In the genomic region with DNA sequence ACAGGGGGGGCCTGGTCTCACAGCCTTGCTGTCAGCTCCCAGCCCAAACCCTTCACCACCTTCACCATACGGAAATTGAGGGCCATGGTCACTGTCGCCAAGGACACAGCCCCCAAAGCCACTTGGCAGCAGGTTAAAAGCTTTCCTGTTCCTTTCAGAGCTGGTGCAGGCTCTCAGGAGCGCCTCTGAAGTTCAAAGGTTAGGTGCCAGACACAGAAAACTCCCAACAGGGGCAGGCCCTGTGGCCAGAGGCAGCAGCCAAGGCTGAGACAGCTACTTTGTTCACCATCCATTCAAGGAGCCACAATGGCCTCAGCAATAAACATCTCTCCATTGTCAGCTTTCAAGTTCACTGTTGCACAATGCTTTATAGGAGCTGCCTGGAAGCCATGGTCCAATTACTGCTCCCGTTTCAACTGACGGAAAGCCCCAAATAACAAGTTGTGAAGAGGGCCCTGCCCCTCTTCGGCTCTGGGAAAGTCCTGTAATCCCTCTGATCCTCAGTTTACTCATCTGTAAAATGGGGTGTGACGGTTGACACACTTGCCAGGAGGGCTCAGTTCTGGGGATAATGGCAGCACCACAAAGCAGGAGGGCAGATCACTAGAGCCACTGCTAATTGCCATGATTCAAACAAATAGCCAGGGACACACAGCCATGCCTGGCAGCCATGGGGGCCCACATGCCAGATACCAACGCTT, we compare ENCODE assay signal across 17 mouse cellular contexts. TPM values are rescaled to one million over a fixed set of nuclear protein-coding genes. Genes with fewer than 3 reads are reported as not detected.
DNase-seq lines count a peak whose midpoint lies in the region; ATAC-seq and TF ChIP-seq lines count a peak whose summit lies in the region.
"Had no signal": no experiment of that assay in that cellular context is flagged by ENCODE, and none has a peak within 500 bp of the region (broad histone marks: within the 10 kb centered on the region; RNA-seq: fewer than 3 reads in every experiment).

No protein-coding gene starts in this region.

- no peak overlapping the region for H3K4me2 ChIP-seq in hindbrain, embryonic 12.5 days (replicated peaks)
- H3K4me2 ChIP-seq in hindbrain, postnatal 0 days (ENCODE audit: low read depth, low read length), result no peak overlapping the region
- H3K4me2 ChIP-seq in neural tube, embryonic 13.5 days, result no peak overlapping the region
- no peak overlapping the region for H3K4me2 ChIP-seq in liver, embryonic 11.5 days
- H3K4me2 ChIP-seq in midbrain, embryonic 13.5 days (replicated peaks), result no peak overlapping the region
- H3K4me2 ChIP-seq: liver, embryonic 15.5 days had no signal

- H3K27me3 ChIP-seq in hindbrain, embryonic 10.5 days (ENCODE audit: insufficient read depth, poor library complexity, severe bottlenecking), result no peaks in the 10 kb centered on the region
- no peaks in the 10 kb centered on the region for H3K27me3 ChIP-seq in hindbrain, embryonic 12.5 days
- H3K27me3 ChIP-seq in hindbrain, postnatal 0 days (ENCODE audit: insufficient read depth, low read length), result no peaks in the 10 kb centered on the region
- H3K27me3 ChIP-seq in neural tube, embryonic 13.5 days, result peaks cover 19% of the 10 kb centered on the region
- no peaks in the 10 kb centered on the region; the same call in 1 of the 2 replicates for H3K27me3 ChIP-seq in liver, embryonic 11.5 days (replicated peaks; ENCODE audit: control insufficient read depth, insufficient read depth, low read length)
- H3K27me3 ChIP-seq in midbrain, embryonic 13.5 days, result no peaks in the 10 kb centered on the region
- H3K27me3 ChIP-seq: liver, embryonic 15.5 days had no signal

- no peak for TF ChIP-seq CTCF in brain, embryonic 14.5 days (IDR thresholded peaks at IDR 0.05; ENCODE audit: borderline replicate concordance, extremely low read depth, insufficient read depth, insufficient read length)
- TF ChIP-seq CTCF in hindbrain, postnatal 0 days (IDR thresholded peaks at IDR 0.05; ENCODE audit: low read depth), result no peak

- H3K36me3 ChIP-seq in hindbrain, embryonic 10.5 days, result peaks cover 90% of the 10 kb centered on the region
- H3K36me3 ChIP-seq in hindbrain, embryonic 12.5 days, result peaks cover 19% of the 10 kb centered on the region
- no peaks in the 10 kb centered on the region for H3K36me3 ChIP-seq in hindbrain, postnatal 0 days (ENCODE audit: insufficient read depth, low read length)
- peaks cover 14% of the 10 kb centered on the region; the same call in 1 of the 2 replicates for H3K36me3 ChIP-seq in neural tube, embryonic 13.5 days
- H3K36me3 ChIP-seq in liver, embryonic 11.5 days (ENCODE audit: control insufficient read depth, insufficient read depth, low read length), result no peaks in the 10 kb centered on the region
- H3K36me3 ChIP-seq in midbrain, embryonic 13.5 days, result peaks cover 22% of the 10 kb centered on the region
- H3K36me3 ChIP-seq: liver, embryonic 15.5 days had no signal

- H3K9ac ChIP-seq in hindbrain, embryonic 12.5 days, result no peak overlapping the region
- no peak overlapping the region for H3K9ac ChIP-seq in hindbrain, postnatal 0 days (replicated peaks; ENCODE audit: low read length)
- H3K9ac ChIP-seq in neural tube, embryonic 13.5 days, result no peak overlapping the region
- no peak overlapping the region for H3K9ac ChIP-seq in liver, embryonic 11.5 days (ENCODE audit: low read depth, low read length)
- H3K9ac ChIP-seq in midbrain, embryonic 13.5 days (replicated peaks), result no peak overlapping the region
- H3K9ac ChIP-seq: liver, embryonic 15.5 days had no signal

- peak; percentile 13 for DNase-seq in hindbrain, embryonic 10.5 days (ENCODE audit: low spot score)
- peak; percentile 51 for DNase-seq in brain, embryonic 14.5 days (ENCODE audit: low read depth)
- peak; percentile 59 for DNase-seq in hindbrain, postnatal 0 days (ENCODE audit: low spot score)
- DNase-seq in liver, embryonic 11.5 days (ENCODE audit: low spot score), result no peak
- DNase-seq: cerebellum, postnatal 25 days; gastrocnemius, postnatal 25 days; heart, postnatal 4 days; lung, postnatal 36 days; midbrain, embryonic 14.5 days; right cerebral cortex, postnatal 14 days; thymus, adult 18-20 months had no signal

- no peak for TF ChIP-seq POLR2A in brain, embryonic 14.5 days (IDR thresholded peaks at IDR 0.05; ENCODE audit: borderline replicate concordance, extremely low read depth, insufficient read depth, insufficient read length, poor library complexity, severe bottlenecking)

- WGBS in hindbrain, embryonic 10.5 days, result 61% methylated on average over 8 of the region's 8 CpGs
- 46% methylated on average over 8 of the region's 8 CpGs for WGBS in hindbrain, embryonic 12.5 days
- WGBS in hindbrain, postnatal 0 days, result 46% methylated on average over 8 of the region's 8 CpGs
- WGBS in neural tube, embryonic 13.5 days, result 24% methylated on average over 8 of the region's 8 CpGs
- WGBS in liver, embryonic 11.5 days, result 64% methylated on average over 8 of the region's 8 CpGs
- WGBS in midbrain, embryonic 13.5 days, result 54% methylated on average over 8 of the region's 8 CpGs

- peak overlapping the region; percentile 35; the same call in 1 of the 2 replicates for H3K27ac ChIP-seq in hindbrain, embryonic 10.5 days
- H3K27ac ChIP-seq in hindbrain, embryonic 12.5 days, result no peak overlapping the region
- H3K27ac ChIP-seq in hindbrain, postnatal 0 days, result no peak overlapping the region
- 0 out of 2 replicates have a peak overlapping the region, but pooled peaks have one; percentile 18 for H3K27ac ChIP-seq in neural tube, embryonic 13.5 days (replicated peaks)
- no peak overlapping the region for H3K27ac ChIP-seq in liver, embryonic 11.5 days (ENCODE audit: low read depth, low read length)
- no peak overlapping the region for H3K27ac ChIP-seq in midbrain, embryonic 13.5 days
- H3K27ac ChIP-seq: heart, embryonic 10.5 days; liver, embryonic 15.5 days had no signal

- no peak for ATAC-seq in hindbrain, embryonic 12.5 days (ENCODE audit: low FRiP score)
- peak; percentile 67 for ATAC-seq in hindbrain, postnatal 0 days
- ATAC-seq in neural tube, embryonic 13.5 days (ENCODE audit: low read depth), result peak; percentile 75
- no peak for ATAC-seq in liver, embryonic 11.5 days (replicated peaks; ENCODE audit: low FRiP score)
- ATAC-seq in midbrain, embryonic 13.5 days, result no peak
- ATAC-seq: activated CD4-positive, CD25-positive, alpha-beta regulatory T cell, adult 4 months had no signal

- peaks cover 24% of the 10 kb centered on the region for H3K4me1 ChIP-seq in hindbrain, embryonic 10.5 days (replicated peaks)
- no peaks in the 10 kb centered on the region for H3K4me1 ChIP-seq in hindbrain, embryonic 12.5 days
- 0 out of 2 replicates have a peak, but pooled peaks cover 4% of the 10 kb centered on the region for H3K4me1 ChIP-seq in hindbrain, postnatal 0 days (ENCODE audit: insufficient read depth, low read length)
- H3K4me1 ChIP-seq in neural tube, embryonic 13.5 days (replicated peaks), result peaks cover 28% of the 10 kb centered on the region
- H3K4me1 ChIP-seq in liver, embryonic 11.5 days (replicated peaks; ENCODE audit: control insufficient read depth, insufficient read depth, low read length), result no peaks in the 10 kb centered on the region; the same call in 1 of the 2 replicates
- no peaks in the 10 kb centered on the region for H3K4me1 ChIP-seq in midbrain, embryonic 13.5 days (replicated peaks)
- H3K4me1 ChIP-seq: liver, embryonic 15.5 days had no signal

- peaks cover 7% of the 10 kb centered on the region; the same call in 1 of the 2 replicates for H3K9me3 ChIP-seq in hindbrain, embryonic 10.5 days
- H3K9me3 ChIP-seq in hindbrain, embryonic 12.5 days (replicated peaks), result 0 out of 2 replicates have a peak, but pooled peaks cover 5% of the 10 kb centered on the region
- no peaks in the 10 kb centered on the region for H3K9me3 ChIP-seq in hindbrain, postnatal 0 days (ENCODE audit: low read length)
- H3K9me3 ChIP-seq in neural tube, embryonic 13.5 days, result no peaks in the 10 kb centered on the region
- no peaks in the 10 kb centered on the region for H3K9me3 ChIP-seq in liver, embryonic 11.5 days (ENCODE audit: control insufficient read depth, low read length)
- no peaks in the 10 kb centered on the region for H3K9me3 ChIP-seq in midbrain, embryonic 13.5 days
- H3K9me3 ChIP-seq: heart, embryonic 10.5 days; liver, embryonic 15.5 days had no signal

- H3K4me3 ChIP-seq in hindbrain, embryonic 10.5 days, result no peak overlapping the region
- no peak overlapping the region for H3K4me3 ChIP-seq in hindbrain, embryonic 12.5 days
- no peak overlapping the region for H3K4me3 ChIP-seq in hindbrain, postnatal 0 days (ENCODE audit: low read length)
- H3K4me3 ChIP-seq in neural tube, embryonic 13.5 days, result no peak overlapping the region
- H3K4me3 ChIP-seq in liver, embryonic 11.5 days (ENCODE audit: low read depth, low read length), result no peak overlapping the region
- no peak overlapping the region for H3K4me3 ChIP-seq in midbrain, embryonic 13.5 days (replicated peaks)
- H3K4me3 ChIP-seq: heart, embryonic 10.5 days; liver, embryonic 15.5 days had no signal

RNA-seq across cellular contexts. Expression of a gene that starts 40.2 kb away (rescaled TPM):
- polyA plus RNA-seq in hindbrain, embryonic 10.5 days (2016; fragmentation: Nextera tagmentation; extraction: Ambion mirVana), result 36.7 and 37.6 TPM in 2 replicates
- 42.6 and 47.0 TPM in 2 replicates for polyA plus RNA-seq in hindbrain, embryonic 12.5 days (2016; fragmentation: Nextera tagmentation; extraction: Ambion mirVana)
- polyA plus RNA-seq in brain, embryonic 14.5 days (2012; rRNA removed), result 57.4 and 75.2 TPM in 2 replicates
- total RNA-seq in hindbrain, postnatal 0 days (2014; rRNA removed), result 21.6 and 30.4 TPM in 2 replicates
- polyA plus RNA-seq in hindbrain, postnatal 0 days (2015; fragmentation: Nextera tagmentation; extraction: Ambion mirVana), result 35.1 and 39.5 TPM in 2 replicates
- polyA plus RNA-seq in neural tube, embryonic 13.5 days (2015; fragmentation: Nextera tagmentation; extraction: Ambion mirVana), result 43.3 and 45.8 TPM in 2 replicates
- polyA plus RNA-seq in liver, embryonic 11.5 days (2014; fragmentation: Nextera tagmentation; extraction: Ambion mirVana), result 34.0 and 35.0 TPM in 2 replicates
- 48.8 and 53.9 TPM in 2 replicates for polyA plus RNA-seq in midbrain, embryonic 13.5 days (2015; fragmentation: Nextera tagmentation; extraction: Ambion mirVana)

RNA-seq across cellular contexts. Expression of a gene that starts 59.8 kb away (rescaled TPM):
- 45.6 and 52.8 TPM in 2 replicates for polyA plus RNA-seq in hindbrain, embryonic 10.5 days (2016; fragmentation: Nextera tagmentation; extraction: Ambion mirVana)
- polyA plus RNA-seq in hindbrain, embryonic 12.5 days (2016; fragmentation: Nextera tagmentation; extraction: Ambion mirVana), result 23.4 and 24.8 TPM in 2 replicates
- 11.5 and 20.6 TPM in 2 replicates for polyA plus RNA-seq in brain, embryonic 14.5 days (2012; rRNA removed)
- total RNA-seq in hindbrain, postnatal 0 days (2014; rRNA removed), result 10.4 and 10.5 TPM in 2 replicates
- polyA plus RNA-seq in hindbrain, postnatal 0 days (2015; fragmentation: Nextera tagmentation; extraction: Ambion mirVana), result 4.9 and 5.4 TPM in 2 replicates
- 5.0 and 5.6 TPM in 2 replicates for polyA plus RNA-seq in neural tube, embryonic 13.5 days (2015; fragmentation: Nextera tagmentation; extraction: Ambion mirVana)
- 38.8 and 42.5 TPM in 2 replicates for polyA plus RNA-seq in liver, embryonic 11.5 days (2014; fragmentation: Nextera tagmentation; extraction: Ambion mirVana)
- polyA plus RNA-seq in midbrain, embryonic 13.5 days (2015; fragmentation: Nextera tagmentation; extraction: Ambion mirVana), result 12.8 and 14.9 TPM in 2 replicates

Comparison
In these comparisons a context has a peak if more than half of its experiments do, and no peak if none do; other contexts are left out.
1. H3K27ac ChIP-seq: peak in hindbrain, embryonic 10.5 days (single experiment) and neural tube, embryonic 13.5 days (single experiment); none in hindbrain, embryonic 12.5 days (single experiment), hindbrain, postnatal 0 days (single experiment), liver, embryonic 11.5 days (single experiment) and midbrain, embryonic 13.5 days (single experiment).
2. ATAC-seq: peak in hindbrain, postnatal 0 days (single experiment) and neural tube, embryonic 13.5 days (single experiment); none in hindbrain, embryonic 12.5 days (single experiment), liver, embryonic 11.5 days (single experiment) and midbrain, embryonic 13.5 days (single experiment).